Comparison of ENCODE assay signal across 8 mouse cellular contexts in genomic region chr3:113629606-113630359, GRCm38 (mm10). TPM values are rescaled to one million over a fixed set of nuclear protein-coding genes. Genes with fewer than 3 reads are reported as not detected.
A peak's percentile ranks its signal among the peaks of the same experiment; 100 is the strongest.
DNase-seq lines count a peak whose midpoint lies in the region; ATAC-seq lines count a peak whose summit lies in the region.

Gene Rnpc3 (minus strand): TSS chr3:113630149.

- peak within 1 kb of the TSS; percentile 73 for H3K4me2 ChIP-seq in hindbrain, embryonic 12.5 days (replicated peaks)

- H3K27ac ChIP-seq in hindbrain, embryonic 12.5 days = peak within 1 kb of the TSS; percentile 99

- peak; percentile 98 for ATAC-seq in hindbrain, embryonic 12.5 days (ENCODE audit: low FRiP score)

- H3K9ac ChIP-seq in hindbrain, embryonic 12.5 days = peak within 1 kb of the TSS; percentile 83

- H3K36me3 ChIP-seq in hindbrain, embryonic 12.5 days = peaks cover 5% of the 10 kb centered on the region; the same call in 1 of the 2 replicates

- WGBS in hindbrain, embryonic 12.5 days = under 1% methylated on average over 69 of the region's 70 CpGs

- H3K4me1 ChIP-seq in hindbrain, embryonic 12.5 days = no peaks in the 10 kb centered on the region

- no peaks in the 10 kb centered on the region for H3K27me3 ChIP-seq in hindbrain, embryonic 12.5 days

- DNase-seq in NIH3T3 (ENCODE audit: low read depth) = peak; percentile 99
- peak; percentile 98 for DNase-seq in cerebellum, postnatal 10 days
- peak; percentile 89 to 93 for DNase-seq in frontal cortex, postnatal 10 days (ENCODE audit: low spot score in 2 of 2)
- peak; percentile 96 to 97 for DNase-seq in layer of hippocampus, postnatal 14 days (ENCODE audit: low spot score in 2 of 2)
- DNase-seq in lung, postnatal 14 days = peak; percentile 99
- DNase-seq in retina, adult 2 months (ENCODE audit: low read depth, low spot score) = peak; percentile 97
- peak; percentile 95 to 96 for DNase-seq in thymus, postnatal 36 days

- H3K9me3 ChIP-seq in hindbrain, embryonic 12.5 days (replicated peaks) = no peaks in the 10 kb centered on the region

- peak within 1 kb of the TSS; percentile 65 for H3K4me3 ChIP-seq in hindbrain, embryonic 12.5 days

RNA-seq across cellular contexts. Expression of gene Rnpc3, which starts in this region (rescaled TPM):
- 52.5 and 61.6 TPM in 2 replicates for polyA plus RNA-seq in hindbrain, embryonic 12.5 days (2016; fragmentation: Nextera tagmentation; extraction: Ambion mirVana)
- total RNA-seq in layer of hippocampus, postnatal 14 days (2021) = 10 to 100 TPM; 28.5 to 32.4 TPM

Comparison
In these comparisons a context has a peak if more than half of its experiments do, and no peak if none do; other contexts are left out.
1. Peak in every context shown above with its lines: DNase-seq, ATAC-seq, H3K4me3 ChIP-seq and H3K27ac ChIP-seq.